Mouse (Mus musculus) liver, embryonic 15.5 days (tissue): Measurements from ENCODE around the gene Mum1l1. TPM values are rescaled to one million over a fixed set of nuclear protein-coding genes. Genes with fewer than 3 reads are reported as not detected.
A peak's percentile ranks its signal among the peaks of the same experiment; 100 is the strongest.
"Not testable (repeated sequence)": the region's sequence is repeated elsewhere in the genome, so short reads cannot be mapped to it uniquely, and the experiment has no call there.

Source experiments
- ATAC-seq: fragments of 200-750 bp; cut with Nextera tagmentation; 2 replicates; pipeline ENCODE4 v1.8.0; 2017; ENCODE audit warnings: moderate number of reproducible peaks, mild to moderate bottlenecking, moderate library complexity; ENCODE audit not compliant: insufficient read depth
- H3K27ac ChIP-seq: fragments of 300-500 bp; sonication (generic); replicated peaks from 2 replicates; pipeline ENCODE4 v1.5.1; 2015; ENCODE audit warnings: mild to moderate bottlenecking, inconsistent platforms
- H3K27me3 ChIP-seq: fragments of 300-500 bp; sonication (generic); 2 replicates; pipeline ENCODE4 v1.6.1; 2015; ENCODE audit warnings: mild to moderate bottlenecking, inconsistent platforms
- H3K36me3 ChIP-seq: fragments of 300-500 bp; sonication (generic); replicated peaks from 2 replicates; pipeline ENCODE4 v1.6.1; 2015; ENCODE audit warnings: moderate library complexity, mild to moderate bottlenecking, inconsistent platforms
- H3K4me1 ChIP-seq: fragments of 300-500 bp; sonication (generic); replicated peaks from 2 replicates; pipeline ENCODE4 v1.6.1; 2015; ENCODE audit warnings: inconsistent platforms
- H3K4me2 ChIP-seq: fragments of 300-500 bp; sonication (generic); 2 replicates; pipeline ENCODE4 v1.6.1; 2015; ENCODE audit warnings: moderate library complexity, mild to moderate bottlenecking, inconsistent platforms
- H3K4me3 ChIP-seq: fragments of 300-500 bp; sonication (generic); replicated peaks from 2 replicates; pipeline ENCODE4 v1.5.1; 2015; ENCODE audit warnings: mild to moderate bottlenecking, inconsistent platforms
- H3K9ac ChIP-seq: fragments of 300-500 bp; sonication (generic); 2 replicates; pipeline ENCODE4 v1.6.1; 2015; ENCODE audit warnings: moderate library complexity, mild to moderate bottlenecking, inconsistent platforms
- H3K9me3 ChIP-seq: fragments of 300-500 bp; sonication (generic); replicated peaks from 2 replicates; pipeline ENCODE4 v1.6.1; 2016; ENCODE audit warnings: inconsistent platforms
- WGBS: fragments of 180-500 bp; shearing (Covaris S2); methylation state at CpG from one replicate; pipeline ENCODE4 v1.1.7; 2015; ENCODE audit warnings: mixed read lengths; ENCODE audit not compliant: insufficient replicate concordance; 5-methylcytosine and 5-hydroxymethylcytosine counted together
- polyA plus RNA-seq: library from polyadenylated mRNA; unstranded; fragments of >200 nt; fragmentation: Nextera tagmentation; extraction: Ambion mirVana; gene quantifications from 2 replicates; pipeline ENCODE4 v1.2.1, GENCODE M21; 2015

Gene Mum1l1
- polyA plus RNA-seq: 1.3 and 1.5 TPM in 2 replicates

DNA sequence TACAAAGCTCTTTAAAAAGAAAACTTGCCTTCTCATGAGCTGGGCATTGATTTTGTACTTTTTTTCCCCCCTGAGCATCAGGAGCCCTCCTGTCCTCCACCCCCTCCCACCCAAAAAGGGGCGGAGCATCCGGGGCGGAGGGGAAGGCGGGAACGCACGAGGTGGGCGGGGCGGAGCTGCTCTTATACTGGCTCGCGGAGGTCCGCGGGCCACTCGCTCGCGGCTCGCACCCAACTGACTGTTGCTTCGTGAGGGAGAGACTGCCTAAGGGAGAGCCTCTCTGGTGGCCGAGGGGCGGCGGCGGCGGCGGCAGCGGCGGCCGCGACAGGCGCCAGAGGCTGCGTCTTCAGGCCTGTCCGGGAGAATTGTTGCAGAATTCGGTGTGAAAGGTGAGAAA, at the start of gene Mum1l1:
Mum1l1 (plus strand) TSS at position 214 of the 397 bp plus-strand sequence.
- WGBS: 21% methylated on average over 31 of the region's 31 CpGs
- Histone ChIP-seq H3K27ac (no peak within 1 kb of the TSS), H3K4me2 (peak within 1 kb of the TSS; percentile 68), H3K27me3 (no peaks in the 10 kb centered on the region), H3K9me3 (no peaks in the 10 kb centered on the region), H3K9ac (no peak within 1 kb of the TSS), H3K4me1 (no peaks in the 10 kb centered on the region), H3K36me3 (no peaks in the 10 kb centered on the region), H3K4me3 (peak within 1 kb of the TSS; percentile 47)
- ATAC-seq: peak; percentile 81; the same call in 1 of the 2 replicates

DNA sequence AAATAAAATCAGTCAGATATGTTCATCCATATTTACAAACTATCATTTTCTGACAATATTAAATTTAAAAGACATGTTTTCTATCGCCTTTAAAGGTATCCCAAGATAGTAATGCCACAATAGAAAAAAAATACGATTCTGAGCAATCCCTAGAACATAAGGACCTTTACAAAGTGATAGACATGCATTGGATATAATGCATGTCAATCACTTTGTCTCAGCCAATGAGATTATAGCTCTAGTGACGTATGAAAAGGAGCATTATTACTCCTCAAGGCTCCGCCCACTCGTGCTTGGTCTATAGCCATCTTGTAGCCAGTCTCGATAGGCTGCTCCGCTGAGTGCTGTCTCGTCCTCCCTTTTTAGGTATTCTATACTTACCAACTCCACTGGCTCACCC, 30.9 kb upstream of the Mum1l1 start, which contains the start of gene 4933428M09Rik:
4933428M09Rik (plus strand) TSS at position 301 of the 400 bp plus-strand sequence.
- 63% methylated on average over 8 of the region's 8 CpGs for WGBS
- H3K36me3 ChIP-seq: no peaks in the 10 kb centered on the region
- ATAC-seq: no peak

DNA sequence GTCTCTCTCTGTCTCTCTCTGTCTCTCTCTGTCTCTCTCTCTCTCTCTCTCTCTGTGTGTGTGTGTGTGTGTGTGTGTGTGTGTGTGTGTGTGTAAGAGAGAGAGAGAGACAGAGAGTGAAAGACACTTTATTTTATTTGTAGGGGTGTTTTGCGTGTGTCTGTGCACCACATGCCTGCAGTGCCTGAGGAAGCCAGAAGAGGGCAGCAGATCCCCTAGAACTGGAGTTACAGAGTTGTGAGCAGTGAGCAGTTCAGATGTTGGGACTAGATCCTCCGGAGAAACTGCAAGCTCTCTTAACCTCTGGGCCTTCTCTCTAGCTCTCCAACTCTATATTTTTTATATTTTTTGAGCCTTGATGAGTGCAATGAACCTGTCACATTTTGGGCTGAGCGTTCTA, 18.3 kb upstream of the Mum1l1 start:
- not testable (repeated sequence) for H3K9me3 ChIP-seq, H3K4me1 ChIP-seq, H3K4me2 ChIP-seq, H3K4me3 ChIP-seq, H3K36me3 ChIP-seq, H3K27me3 ChIP-seq, H3K27ac ChIP-seq, H3K9ac ChIP-seq, ATAC-seq
- 58% methylated on average over 3 of the region's 3 CpGs for WGBS

More for the DNA sequence above, 30.9 kb upstream of the Mum1l1 start, which contains the start of gene 4933428M09Rik:
- H3K4me1 ChIP-seq: no peaks in the 10 kb centered on the region
- H3K4me3 ChIP-seq: no peak within 1 kb of the TSS
- H3K27ac ChIP-seq: no peak within 1 kb of the TSS
- no peaks in the 10 kb centered on the region for H3K27me3 ChIP-seq
- H3K9ac ChIP-seq: no peak within 1 kb of the TSS
- no peak within 1 kb of the TSS for H3K4me2 ChIP-seq
- no peaks in the 10 kb centered on the region for H3K9me3 ChIP-seq

DNA sequence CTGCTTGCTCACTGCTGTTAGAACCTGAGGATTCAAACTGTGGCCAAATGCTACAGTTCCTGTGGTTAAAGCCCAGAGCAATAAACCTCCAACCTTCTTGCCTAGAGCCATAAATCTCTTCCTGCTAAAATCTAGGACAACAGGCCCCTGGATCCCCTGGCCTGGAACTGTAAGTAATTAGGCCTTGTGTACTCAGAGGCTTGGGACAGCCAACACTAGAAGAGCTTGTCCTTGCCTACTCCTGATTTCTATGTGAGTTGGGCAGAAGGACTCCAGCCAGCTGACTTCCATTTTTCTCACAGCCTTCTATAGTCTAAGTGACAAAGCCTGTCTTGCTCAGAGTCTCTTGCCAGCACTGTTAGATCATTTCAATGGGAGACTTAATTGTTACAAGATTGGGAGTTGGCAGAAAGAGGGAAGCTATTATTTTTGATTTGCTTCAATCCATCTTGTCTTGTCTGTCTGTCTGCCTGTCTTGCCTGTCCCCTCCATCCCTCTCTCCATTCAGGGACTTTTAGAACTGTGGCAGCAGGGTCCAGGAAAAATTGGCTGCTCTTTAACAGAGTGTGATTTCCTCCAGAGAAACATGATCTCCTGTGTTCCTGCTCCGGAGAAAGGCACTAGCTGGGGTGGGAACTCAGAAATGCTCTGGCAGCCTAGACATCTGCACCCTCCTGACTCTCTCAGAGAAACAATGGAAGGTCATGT, 15.1 kb upstream of the Mum1l1 start:
- Histone ChIP-seq H3K4me2 (no peak overlapping the region), H3K4me1 (no peaks in the 10 kb centered on the region), H3K27ac (no peak overlapping the region), H3K27me3 (no peaks in the 10 kb centered on the region), H3K9ac (no peak overlapping the region), H3K36me3 (no peaks in the 10 kb centered on the region), H3K9me3 (no peaks in the 10 kb centered on the region), H3K4me3 (no peak overlapping the region)
- 24% methylated on average over 1 of the region's 1 CpGs for WGBS
- ATAC-seq: no peak

DNA sequence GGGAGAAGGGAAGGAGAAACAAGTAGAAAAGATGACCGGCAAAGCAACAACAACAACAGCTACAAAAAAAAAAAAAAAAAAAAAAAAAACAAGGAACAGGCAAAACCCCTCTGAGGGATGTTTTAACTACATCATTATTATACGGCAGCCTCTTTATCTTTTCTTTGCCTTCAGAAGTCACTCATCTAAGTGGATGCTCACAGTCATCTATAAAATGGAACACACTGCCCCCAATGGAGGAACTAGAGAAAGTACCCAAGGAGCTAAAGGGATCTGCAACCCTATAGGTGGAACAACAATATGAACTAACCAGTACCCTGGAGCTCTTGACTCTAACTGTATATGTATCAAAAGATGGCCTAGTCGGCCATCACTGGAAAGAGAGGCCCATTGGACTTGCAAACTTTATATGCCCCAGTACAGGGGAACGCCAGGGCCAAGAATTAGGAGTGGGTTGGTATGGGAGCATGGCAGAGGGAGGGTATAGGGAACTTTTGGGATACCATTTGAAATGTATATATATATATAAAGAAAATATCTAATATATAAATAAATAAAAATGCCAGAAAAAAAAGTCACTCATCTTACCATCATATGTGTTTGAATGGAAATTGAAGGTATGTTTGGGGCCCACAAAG, 532 bp upstream of the Mum1l1 start:
- H3K9ac ChIP-seq, H3K27ac ChIP-seq, H3K4me1 ChIP-seq, H3K4me3 ChIP-seq, H3K36me3 ChIP-seq, H3K9me3 ChIP-seq, H3K4me2 ChIP-seq, H3K27me3 ChIP-seq, ATAC-seq: not testable (repeated sequence)
- 55% methylated on average over 4 of the region's 4 CpGs for WGBS

DNA sequence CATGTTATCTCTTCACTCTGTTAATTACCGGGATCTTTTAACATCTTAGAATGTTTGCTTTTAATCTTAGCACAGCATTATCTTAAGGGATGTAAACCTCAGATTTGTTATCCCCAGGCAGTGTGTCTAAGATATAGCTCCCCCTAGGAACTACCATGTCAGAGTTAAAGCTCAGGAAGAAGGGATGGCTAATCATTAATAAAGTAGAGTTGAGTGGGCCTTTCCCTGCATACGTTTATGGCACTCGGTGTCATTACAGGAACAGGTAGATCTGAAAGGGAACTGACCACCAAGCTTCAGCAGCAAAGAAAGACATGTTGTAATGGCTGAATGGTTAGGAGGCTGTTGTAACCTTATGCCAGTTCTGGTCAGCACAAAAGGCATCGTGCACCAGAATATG, 4.9 kb downstream of the Mum1l1 start:
- Histone ChIP-seq H3K36me3 (no peaks in the 10 kb centered on the region), H3K9ac (no peak overlapping the region), H3K4me1 (no peaks in the 10 kb centered on the region), H3K27me3 (no peaks in the 10 kb centered on the region; the same call in 1 of the 2 replicates), H3K27ac (no peak overlapping the region), H3K4me3 (no peak overlapping the region), H3K9me3 (no peaks in the 10 kb centered on the region), H3K4me2 (no peak overlapping the region)
- ATAC-seq: no peak
- WGBS: 39% methylated on average over 4 of the region's 4 CpGs

DNA sequence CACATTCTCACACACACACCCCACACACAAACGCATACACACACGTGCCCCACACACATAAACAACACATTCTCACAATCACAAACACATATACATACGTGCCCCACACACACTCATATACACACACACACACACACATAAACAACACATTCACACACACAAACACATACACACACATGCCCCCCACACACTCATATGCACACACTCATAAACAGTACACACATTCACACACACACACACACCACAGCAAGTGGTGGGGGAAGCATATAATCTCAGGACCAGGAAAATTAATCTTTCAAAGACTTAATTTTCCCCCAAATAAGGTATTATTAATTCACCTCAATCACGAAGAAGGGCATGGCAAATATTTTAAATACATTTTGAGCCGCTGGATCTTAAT, 6.6 kb downstream of the Mum1l1 start:
- 63% methylated on average over 5 of the region's 5 CpGs for WGBS

DNA sequence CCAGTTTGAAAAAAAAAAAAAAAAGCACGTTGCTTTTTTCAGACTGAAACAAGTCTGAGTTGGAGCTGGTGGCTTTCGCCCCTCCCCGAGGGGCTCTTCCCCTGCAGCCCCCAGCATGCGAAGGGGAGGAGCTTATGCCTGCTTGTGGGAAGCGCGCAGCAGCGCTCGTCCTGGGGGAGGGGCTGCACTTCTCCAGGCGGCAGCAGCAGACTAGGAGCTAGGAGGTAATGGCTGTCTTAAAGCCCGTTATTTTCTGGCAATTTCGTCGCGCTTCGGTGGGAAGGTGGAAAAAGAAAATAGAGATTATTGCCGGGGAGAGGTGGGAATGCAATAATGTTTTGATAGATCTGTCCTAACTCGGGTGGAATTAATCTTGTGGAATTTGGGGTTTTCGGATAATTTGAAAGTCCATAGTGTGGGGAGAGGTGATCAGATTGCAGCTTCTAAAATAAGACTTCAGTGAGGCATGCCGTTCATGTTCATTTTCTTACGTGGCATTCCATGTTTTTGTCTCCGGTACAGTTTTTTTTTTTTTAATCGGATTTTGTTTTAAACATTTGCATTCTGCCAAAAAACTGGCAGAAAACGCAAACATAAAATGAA, 7.2 kb downstream of the Mum1l1 start:
- Histone ChIP-seq H3K9me3 (no peaks in the 10 kb centered on the region), H3K4me2 (peak overlapping the region; percentile 52), H3K4me1 (no peaks in the 10 kb centered on the region), H3K9ac (peak overlapping the region; percentile 18; the same call in 1 of the 2 replicates), H3K27me3 (no peaks in the 10 kb centered on the region; the same call in 1 of the 2 replicates), H3K36me3 (no peaks in the 10 kb centered on the region), H3K27ac (no peak overlapping the region), H3K4me3 (peak overlapping the region; percentile 41)
- WGBS: 12% methylated on average over 22 of the region's 22 CpGs
- no peak for ATAC-seq

More for the DNA sequence above, 6.6 kb downstream of the Mum1l1 start:
- Histone ChIP-seq H3K27me3 (no peaks in the 10 kb centered on the region; the same call in 1 of the 2 replicates), H3K27ac (no peak overlapping the region), H3K36me3 (no peaks in the 10 kb centered on the region), H3K4me1 (no peaks in the 10 kb centered on the region), H3K4me3 (no peak overlapping the region), H3K9me3 (no peaks in the 10 kb centered on the region), H3K9ac (no peak overlapping the region), H3K4me2 (no peak overlapping the region)
- no peak for ATAC-seq

DNA sequence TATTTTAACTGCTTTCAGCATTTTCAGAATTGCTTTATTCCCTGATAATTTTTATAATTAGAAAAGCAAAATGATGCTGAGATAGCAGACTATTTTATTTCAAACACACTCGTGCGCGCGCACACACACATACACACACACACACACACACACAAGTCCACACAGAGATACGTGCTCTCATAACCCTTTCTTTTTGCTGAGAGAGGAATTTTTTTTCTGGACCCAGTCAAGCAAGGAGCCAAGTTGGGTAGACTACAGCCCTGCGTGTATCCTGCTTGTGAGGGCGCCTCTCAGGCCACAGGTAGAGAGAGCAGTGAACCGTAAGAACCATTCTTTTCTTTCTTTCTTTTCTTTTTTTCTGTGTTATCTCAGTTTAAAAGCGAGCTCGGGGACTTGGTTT, 7.9 kb downstream of the Mum1l1 start:
- no peak for ATAC-seq
- H3K4me2 ChIP-seq: peak overlapping the region; percentile 52
- no peak overlapping the region for H3K4me3 ChIP-seq
- no peaks in the 10 kb centered on the region; the same call in 1 of the 2 replicates for H3K27me3 ChIP-seq
- H3K27ac ChIP-seq: no peak overlapping the region
- no peaks in the 10 kb centered on the region for H3K9me3 ChIP-seq
- no peaks in the 10 kb centered on the region for H3K36me3 ChIP-seq
- H3K9ac ChIP-seq: no peak overlapping the region
- no peaks in the 10 kb centered on the region for H3K4me1 ChIP-seq
- WGBS: 61% methylated on average over 10 of the region's 10 CpGs

DNA sequence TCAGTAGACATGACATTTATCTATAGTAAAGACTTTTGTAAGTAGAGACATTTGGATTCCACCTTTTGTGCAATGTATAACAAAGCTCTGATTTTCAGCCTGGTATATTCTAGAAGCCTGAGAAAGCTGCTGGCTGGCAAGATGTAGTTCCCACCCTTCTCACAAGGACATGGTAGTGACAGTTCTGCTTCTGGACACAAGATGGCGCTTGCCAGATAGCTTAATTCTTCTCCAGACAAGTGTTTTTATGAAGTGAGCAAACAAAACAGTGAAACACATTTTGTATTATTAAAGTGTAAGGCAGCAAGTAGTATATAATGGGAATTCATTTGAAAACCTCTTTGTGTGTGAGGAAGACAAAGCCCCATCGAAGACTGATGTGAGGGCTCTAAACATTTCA, 9.2 kb downstream of the Mum1l1 start:
- no peak overlapping the region for H3K27ac ChIP-seq
- no peak overlapping the region for H3K9ac ChIP-seq
- H3K4me1 ChIP-seq: no peaks in the 10 kb centered on the region
- no peaks in the 10 kb centered on the region for H3K9me3 ChIP-seq
- ATAC-seq: no peak
- WGBS: 12% methylated on average over 2 of the region's 2 CpGs
- H3K27me3 ChIP-seq: no peaks in the 10 kb centered on the region; the same call in 1 of the 2 replicates
- H3K4me2 ChIP-seq: no peak overlapping the region
- no peaks in the 10 kb centered on the region for H3K36me3 ChIP-seq
- no peak overlapping the region for H3K4me3 ChIP-seq

DNA sequence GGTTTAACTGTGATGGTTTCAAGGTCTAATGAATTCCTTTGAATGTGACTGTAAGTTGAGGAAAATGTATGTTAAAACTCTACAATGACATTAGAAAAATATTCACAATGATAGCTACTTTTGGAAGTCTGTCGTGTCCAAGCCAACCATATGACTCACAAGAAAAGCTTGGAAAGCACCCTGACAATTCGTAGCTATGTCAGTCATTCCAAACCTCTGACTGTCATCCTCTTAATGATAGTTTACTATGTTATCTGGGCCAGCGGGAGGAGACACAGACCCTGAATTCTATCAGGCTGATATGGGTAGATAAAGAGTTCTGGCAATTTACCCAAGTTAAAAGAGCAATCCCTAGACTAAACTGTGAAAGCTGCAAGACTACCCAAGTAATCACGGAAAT, 11.0 kb downstream of the Mum1l1 start:
- Histone ChIP-seq H3K27ac (no peak overlapping the region), H3K36me3 (no peaks in the 10 kb centered on the region), H3K27me3 (no peaks in the 10 kb centered on the region; the same call in 1 of the 2 replicates), H3K9me3 (no peaks in the 10 kb centered on the region), H3K4me3 (no peak overlapping the region), H3K4me1 (no peaks in the 10 kb centered on the region), H3K4me2 (no peak overlapping the region), H3K9ac (no peak overlapping the region)
- no peak for ATAC-seq
- WGBS: 45% methylated on average over 4 of the region's 4 CpGs
